Mouse (Mus musculus): ENCODE results near the gene Vps54.
"Not testable (repeated sequence)": the region's sequence is repeated elsewhere in the genome, so short reads cannot be mapped to it uniquely, and the experiment has no call there.

Gene Vps54

GRCm38 (mm10) chr11:21241351-21241750, 2.3 kb downstream of the Vps54 start:
- in situ Hi-C loops (cut with MboI, MseI), result no loop called here

GRCm38 (mm10) chr11:21247203-21247865, 8.3 kb downstream of the Vps54 start:
- in situ Hi-C loops (cut with MboI, MseI), result loop anchor here (5.0 kb wide), 1 partner anchor 160 kb away; no protein-coding TSS in a partner anchor

- in situ Hi-C loops (cut with MboI, MseI), result loop anchor here (5.0 kb wide), 1 partner anchor 161 kb away; no protein-coding TSS in a partner anchor
Measured at GRCm38 (mm10) chr11:21247940-21248339, 8.9 kb downstream of the Vps54 start.

GRCm38 (mm10) chr11:21250366-21250765, 11.3 kb downstream of the Vps54 start:
- in situ Hi-C loops (cut with MboI, MseI), result no loop called here

- in situ Hi-C loops (cut with MboI, MseI), result not testable (repeated sequence)
Measured at GRCm38 (mm10) chr11:21258611-21259010, 19.5 kb downstream of the Vps54 start.

GRCm38 (mm10) chr11:21265423-21265822, 26.3 kb downstream of the Vps54 start:
- in situ Hi-C loops (cut with MboI, MseI), result no loop called here

- in situ Hi-C loops (cut with MboI, MseI), result no loop called here
Measured at GRCm38 (mm10) chr11:21276151-21276550, 37.1 kb downstream of the Vps54 start.

GRCm38 (mm10) chr11:21286391-21286790, 47.3 kb downstream of the Vps54 start:
- in situ Hi-C loops (cut with MboI, MseI), result no loop called here

GRCm38 (mm10) chr11:21288153-21288552, 49.1 kb downstream of the Vps54 start:
- in situ Hi-C loops (cut with MboI, MseI), result not testable (repeated sequence)

- in situ Hi-C loops (cut with MboI, MseI), result no loop called here
Measured at GRCm38 (mm10) chr11:21295486-21295885, 56.4 kb downstream of the Vps54 start.

GRCm38 (mm10) chr11:21303619-21304018, 64.5 kb downstream of the Vps54 start:
- in situ Hi-C loops (cut with MboI, MseI), result no loop called here

GRCm38 (mm10) chr11:21307078-21307668, 68.1 kb downstream of the Vps54 start:
- in situ Hi-C loops (cut with MboI, MseI), result loop anchor here (5.0 kb wide), 1 partner anchor 145 kb away; no protein-coding TSS in a partner anchor

GRCm38 (mm10) chr11:21308119-21308518, 69.0 kb downstream of the Vps54 start:
- in situ Hi-C loops (cut with MboI, MseI), result loop anchor here (5.0 kb wide), 1 partner anchor 144 kb away; no protein-coding TSS in a partner anchor

GRCm38 (mm10) chr11:21309516-21309915, 70.4 kb downstream of the Vps54 start:
- in situ Hi-C loops (cut with MboI, MseI), result loop anchor here (5.0 kb wide), 1 partner anchor 143 kb away; no protein-coding TSS in a partner anchor

GRCm38 (mm10) chr11:21313922-21314657, 75.0 kb downstream of the Vps54 start:
- in situ Hi-C loops (cut with MboI, MseI), result no loop called here

GRCm38 (mm10) chr11:21321577-21321976, 82.5 kb downstream of the Vps54 start:
- in situ Hi-C loops (cut with MboI, MseI), result no loop called here

GRCm38 (mm10) chr11:21322349-21322748, 83.3 kb downstream of the Vps54 start:
- in situ Hi-C loops (cut with MboI, MseI), result no loop called here

- in situ Hi-C loops (cut with MboI, MseI), result no loop called here
Measured at GRCm38 (mm10) chr11:21325781-21326180, 86.7 kb downstream of the Vps54 start.

GRCm38 (mm10) chr11:21326770-21327169, 87.7 kb downstream of the Vps54 start:
- in situ Hi-C loops (cut with MboI, MseI), result no loop called here

- in situ Hi-C loops (cut with MboI, MseI), result no loop called here
Measured at GRCm38 (mm10) chr11:21327486-21327885, 88.4 kb downstream of the Vps54 start.

- in situ Hi-C loops (cut with MboI, MseI), result no loop called here
Measured at GRCm38 (mm10) chr11:21328141-21328540, 89.1 kb downstream of the Vps54 start.

GRCm38 (mm10) chr11:21332639-21333295, 93.7 kb downstream of the Vps54 start:
- in situ Hi-C loops (cut with MboI, MseI), result loop anchor here (10.0 kb wide), 1 partner anchor 1378 kb away; no protein-coding TSS in a partner anchor

Measured in regulatory T cell (primary cell).